Mouse (Mus musculus) ES-Bruce4 (cell line): ENCODE data around the gene Scpep1.
"Not testable (repeated sequence)": the region's sequence is repeated elsewhere in the genome, so short reads cannot be mapped to it uniquely, and the experiment has no call there.

Experiments
- CTCF ChIP-seq: IDR thresholded peaks from one replicate; pipeline ENCODE4 v1.8.1; 2011; ENCODE audit warnings: low read depth, low read length
- POLR2A ChIP-seq: IDR thresholded peaks from one replicate; pipeline ENCODE4 v1.8.1; 2011; ENCODE audit warnings: low read length; ENCODE audit not compliant: insufficient read depth

DNA sequence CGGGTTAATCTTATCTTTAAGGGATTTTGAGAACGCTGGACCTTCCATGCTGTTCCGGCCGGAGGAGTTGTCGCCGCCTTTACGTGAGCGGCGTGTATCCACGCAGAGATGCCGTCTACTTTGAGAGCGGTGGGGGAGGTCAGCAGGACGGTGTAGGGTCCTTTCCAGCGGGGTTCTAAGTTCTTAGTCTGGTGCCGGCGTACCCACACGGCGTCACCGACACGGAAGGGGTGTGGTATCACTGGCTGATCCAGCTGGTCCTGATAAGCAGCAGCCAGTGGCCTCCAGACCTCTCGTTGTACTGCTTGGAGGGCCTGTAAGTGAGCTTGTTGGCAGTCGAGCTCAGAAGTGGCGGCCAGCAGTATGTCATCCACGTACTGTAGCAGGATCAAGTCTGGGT lies 62.5 kb downstream of the Scpep1 start:
- not testable (repeated sequence) for TF ChIP-seq POLR2A, CTCF
